Mouse (Mus musculus) heart, postnatal 36 days (tissue): ENCODE data around the gene Gprc5c. TPM values are rescaled to one million over a fixed set of nuclear protein-coding genes. Genes with fewer than 3 reads are reported as not detected.

ENCODE experiments used
- DNase-seq, 2 experiments: peaks; one replicate each; pipeline ENCODE4 v3.0.0; 2021 to 2022
- intact Hi-C: fragments of 180-260 bp; cut with DNase I; formaldehyde crosslinking; loops from one replicate; pipeline ENCODE4 v1.15.1; 2025
- total RNA-seq, 2 experiments: library from RNA; stranded (reverse); gene quantifications; 2 replicates each; pipeline ENCODE4 v1.2.3; 2021

Gprc5c gene
- total RNA-seq, 2 experiments from 2014 or later, result 10.2 to 11.2 TPM

- intact Hi-C loops, result no loop called here
- peak; percentile 41 to 43 for DNase-seq
Observed at GRCm38 (mm10) chr11:114829499-114830432, 21.2 kb upstream of the Gprc5c start.

DNA sequence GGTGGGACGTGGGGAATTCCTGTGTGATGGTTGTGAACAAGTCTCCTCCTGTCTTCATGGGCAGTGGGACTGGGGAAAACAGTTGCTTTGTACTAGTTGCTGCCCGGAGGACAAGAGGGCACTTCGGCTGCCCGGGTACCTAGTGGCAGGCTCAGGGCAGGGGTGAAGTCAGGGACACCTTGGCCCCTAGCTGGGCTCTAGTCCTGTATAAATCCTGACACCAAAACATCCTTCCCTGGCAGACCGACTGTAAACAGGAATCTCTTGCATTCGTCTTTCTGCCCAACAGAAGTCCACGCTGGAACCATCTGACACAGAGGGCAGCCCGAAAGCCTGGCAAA lies 20.5 kb upstream of the Gprc5c start:
- intact Hi-C loops, result no loop called here
- DNase-seq, result no peak

GRCm38 (mm10) chr11:114833166-114833565 lies 17.8 kb upstream of the Gprc5c start:
- DNase-seq, result no peak
- intact Hi-C loops, result no loop called here

GRCm38 (mm10) chr11:114843818-114844463 lies 7.0 kb upstream of the Gprc5c start:
- DNase-seq, result peak in 1 of 2 experiments; percentile 34
- intact Hi-C loops, result no loop called here

DNA sequence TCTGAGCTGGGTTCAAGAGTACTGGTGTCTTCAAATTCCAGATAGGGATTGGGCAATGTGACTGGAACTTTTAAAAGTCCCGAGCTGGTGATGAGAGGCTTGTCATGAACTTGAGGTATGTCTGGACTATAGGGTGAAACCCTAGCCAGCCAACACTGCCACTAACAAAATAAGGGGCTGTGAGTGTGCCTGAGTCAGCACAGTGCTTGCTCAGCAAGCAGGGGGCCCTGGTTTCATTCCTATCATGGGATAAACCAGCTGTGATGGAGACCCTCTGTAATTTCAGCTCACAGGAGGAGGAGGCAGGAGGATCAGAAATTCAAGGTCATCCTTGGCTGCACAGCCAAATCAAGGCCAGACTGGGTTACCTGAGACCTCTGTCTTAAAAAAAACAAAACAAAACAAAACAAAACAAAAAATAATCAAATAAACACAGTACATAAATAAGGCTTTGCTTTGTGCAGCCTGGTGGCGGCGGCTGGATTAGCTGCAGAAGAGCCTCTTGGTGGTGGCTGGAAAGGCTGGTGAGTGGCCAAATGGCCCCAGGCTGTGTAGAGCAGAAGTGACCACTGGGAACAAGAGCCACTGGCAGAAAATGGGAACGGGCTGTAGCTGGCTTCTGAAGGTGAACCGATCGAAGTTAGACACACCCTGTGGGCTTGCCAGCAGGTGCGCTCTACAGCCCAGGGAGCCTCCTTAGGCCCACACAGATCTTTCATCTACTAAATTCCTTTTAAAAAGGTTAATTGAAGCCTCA lies 6.3 kb upstream of the Gprc5c start:
- intact Hi-C loops, result no loop called here
- DNase-seq, result no peak

GRCm38 (mm10) chr11:114846336-114846735 lies 4.6 kb upstream of the Gprc5c start:
- intact Hi-C loops, result no loop called here
- no peak for DNase-seq

GRCm38 (mm10) chr11:114847008-114847407 lies 3.9 kb upstream of the Gprc5c start:
- intact Hi-C loops, result no loop called here
- DNase-seq, result no peak

DNA sequence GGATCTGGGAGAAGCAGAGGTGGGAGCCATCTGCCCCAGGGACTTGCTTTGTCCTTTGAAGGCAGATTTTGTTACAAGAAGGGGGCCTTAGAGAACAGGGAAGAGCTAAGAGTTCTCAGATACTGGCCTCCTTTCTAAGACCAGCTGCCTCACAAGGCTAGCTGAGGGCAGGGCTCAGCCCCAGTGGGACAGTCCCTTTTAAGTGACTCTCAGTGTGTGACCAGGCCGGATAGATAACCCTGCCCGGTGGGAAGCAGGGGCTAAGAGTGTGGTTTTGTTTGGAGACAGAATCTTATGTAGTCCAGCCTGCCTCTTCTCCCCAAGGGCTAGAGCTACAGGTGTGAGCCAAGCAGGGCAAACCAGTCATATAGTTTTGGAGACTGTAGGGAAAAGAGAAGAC lies 1.4 kb upstream of the Gprc5c start:
- intact Hi-C loops, result no loop called here
- DNase-seq, result no peak

DNA sequence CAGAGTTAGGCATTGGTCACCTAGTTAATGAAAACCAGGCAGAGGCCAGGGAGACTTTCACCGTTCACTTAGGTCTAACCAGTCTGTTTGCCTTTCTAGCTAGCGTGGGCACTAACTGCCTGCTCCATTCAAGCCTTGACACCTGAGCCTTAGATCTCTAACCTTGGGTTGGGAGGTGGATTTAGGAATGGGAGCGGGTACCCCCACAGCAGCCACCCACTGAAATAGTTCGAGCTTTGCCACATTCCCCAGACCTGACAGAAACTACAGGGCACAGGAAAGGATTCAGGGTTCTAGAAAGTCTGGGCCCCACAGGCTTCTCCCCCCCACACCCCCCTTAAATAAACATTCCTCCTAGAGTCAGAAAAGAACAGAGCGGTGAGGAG lies 893 bp upstream of the Gprc5c start:
- intact Hi-C loops, result loop anchor here (2.0 kb wide), 1 partner anchor 17 kb away; no protein-coding TSS in a partner anchor
- no peak for DNase-seq

DNA sequence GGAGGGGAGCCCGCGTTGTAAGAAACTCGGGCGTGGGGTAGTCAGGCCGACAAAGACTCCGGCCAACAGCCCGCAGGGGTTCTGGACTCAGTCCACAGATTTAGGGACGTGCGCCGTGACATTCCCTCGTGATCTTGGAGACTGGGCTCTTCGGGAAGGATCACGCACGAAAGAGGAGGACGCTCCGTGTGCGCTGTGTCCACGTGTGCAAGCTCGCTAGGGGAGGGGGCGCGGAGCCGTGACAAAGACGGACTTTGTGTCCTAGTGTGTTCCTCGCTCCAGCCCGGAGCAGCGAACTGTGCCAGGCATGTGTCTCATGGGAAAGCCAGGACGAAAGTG lies 286 bp downstream of the Gprc5c start:
- DNase-seq, result no peak
- intact Hi-C loops, result loop anchor here (2.0 kb wide), 1 partner anchor 16 kb away; no protein-coding TSS in a partner anchor

GRCm38 (mm10) chr11:114851608-114852310 lies 807 bp downstream of the Gprc5c start:
- intact Hi-C loops, result loop anchor here (2.0 kb wide), 1 partner anchor 15 kb away; no protein-coding TSS in a partner anchor
- peak; percentile 69 to 71 for DNase-seq

- intact Hi-C loops, result no loop called here
- peak in 1 of 2 experiments; percentile 48 for DNase-seq
Observed at GRCm38 (mm10) chr11:114852311-114853173, 1.6 kb downstream of the Gprc5c start.

GRCm38 (mm10) chr11:114853174-114853838 lies 2.4 kb downstream of the Gprc5c start:
- DNase-seq, result no peak
- intact Hi-C loops, result no loop called here

- intact Hi-C loops, result no loop called here
- no peak for DNase-seq
Observed at GRCm38 (mm10) chr11:114854581-114854980, 3.6 kb downstream of the Gprc5c start.

- intact Hi-C loops, result no loop called here
- DNase-seq, result no peak
Observed at GRCm38 (mm10) chr11:114856125-114856524, 5.2 kb downstream of the Gprc5c start.

DNA sequence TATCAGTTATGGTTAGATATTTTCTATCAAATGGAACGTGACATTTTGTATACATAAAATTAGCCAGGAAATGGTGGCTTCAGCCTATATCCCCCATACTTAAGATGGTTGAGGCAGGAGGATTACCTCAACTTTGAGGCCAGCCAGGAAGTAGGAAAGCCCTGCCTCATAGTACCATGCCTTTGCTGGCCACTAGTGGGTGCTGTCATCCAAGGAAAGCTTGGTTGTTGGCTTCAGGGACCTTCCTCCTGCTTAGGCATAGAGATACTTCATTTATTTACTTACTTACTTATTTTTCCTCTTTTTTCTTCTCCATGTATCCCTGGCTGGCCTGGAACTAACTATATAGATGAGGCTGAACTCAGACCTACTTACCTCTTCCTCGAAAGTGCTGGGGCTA lies 7.7 kb downstream of the Gprc5c start:
- intact Hi-C loops, result no loop called here
- DNase-seq, result no peak

DNA sequence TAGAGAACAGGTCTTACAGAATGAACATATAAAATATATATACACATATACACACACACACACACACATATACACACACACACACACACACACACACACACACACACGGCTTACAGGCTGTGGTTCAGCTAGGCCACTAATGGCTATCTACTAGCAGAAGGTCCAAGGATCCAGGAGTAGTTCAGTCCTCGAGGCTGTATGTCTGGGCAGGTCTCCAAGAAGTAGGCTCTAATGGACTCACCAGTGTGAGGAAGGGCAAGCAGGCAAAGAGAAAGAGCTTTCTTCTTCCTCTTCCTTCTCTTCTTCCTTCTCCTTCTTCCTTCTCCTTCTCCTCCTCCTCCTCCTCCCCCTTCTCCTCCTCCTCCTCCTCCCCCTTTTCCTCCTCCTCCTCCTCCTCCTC lies 10.1 kb downstream of the Gprc5c start:
- no peak for DNase-seq
- intact Hi-C loops, result no loop called here

DNA sequence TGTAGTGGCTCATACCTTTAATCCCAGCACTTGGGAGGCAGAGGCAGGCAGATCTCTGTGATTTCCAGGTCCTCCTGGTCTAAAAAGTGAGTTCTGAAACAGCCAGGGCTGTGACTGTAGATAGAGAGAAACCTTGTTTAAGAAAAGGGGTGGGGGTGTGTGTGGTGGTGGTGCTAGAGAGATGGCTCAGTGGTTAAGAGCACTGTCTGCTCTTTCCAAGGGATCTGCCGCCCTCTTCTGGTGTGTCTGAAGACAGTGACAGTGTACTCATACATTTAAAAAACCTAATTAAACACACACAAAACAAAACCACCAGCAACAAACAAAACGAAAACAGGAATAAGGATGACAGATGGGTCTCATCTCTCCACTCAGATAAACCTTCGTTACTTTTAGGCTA lies 11.7 kb downstream of the Gprc5c start:
- intact Hi-C loops, result no loop called here
- no peak for DNase-seq

- intact Hi-C loops, result no loop called here
- no peak for DNase-seq
Observed at GRCm38 (mm10) chr11:114863918-114864420, 13.0 kb downstream of the Gprc5c start.
